Mouse (Mus musculus) lung, embryonic 15.5 days (tissue): ENCODE measurements around the gene Dand5. TPM values are rescaled to one million over a fixed set of nuclear protein-coding genes. Genes with fewer than 3 reads are reported as not detected.

Experiments used
- ATAC-seq: fragments of 200-750 bp; cut with Nextera tagmentation; 2 replicates; pipeline ENCODE4 v1.8.0; 2017; ENCODE audit warnings: moderate number of reproducible peaks, borderline replicate concordance; ENCODE audit not compliant: low FRiP score, low TSS enrichment; ENCODE audit errors: extremely low read depth
- H3K27ac ChIP-seq: fragments of 300-500 bp; sonication (generic); 2 replicates; pipeline ENCODE4 v1.5.1; 2015; ENCODE audit warnings: moderate library complexity, mild to moderate bottlenecking, inconsistent platforms
- H3K27me3 ChIP-seq: fragments of 300-500 bp; sonication (generic); 2 replicates; pipeline ENCODE4 v1.6.1; 2015; ENCODE audit warnings: inconsistent platforms
- H3K36me3 ChIP-seq: fragments of 300-500 bp; sonication (generic); 2 replicates; pipeline ENCODE4 v1.6.1; 2015; ENCODE audit warnings: inconsistent platforms
- H3K4me1 ChIP-seq: fragments of 300-500 bp; sonication (generic); 2 replicates; pipeline ENCODE4 v1.6.1; 2015; ENCODE audit warnings: inconsistent platforms
- H3K4me2 ChIP-seq: fragments of 300-500 bp; sonication (generic); 2 replicates; pipeline ENCODE4 v1.6.1; 2015; ENCODE audit warnings: inconsistent platforms, mild to moderate bottlenecking, moderate library complexity
- H3K4me3 ChIP-seq: fragments of 300-500 bp; sonication (generic); 2 replicates; pipeline ENCODE4 v1.5.1; 2015; ENCODE audit warnings: mild to moderate bottlenecking, inconsistent platforms
- H3K9ac ChIP-seq: fragments of 300-500 bp; sonication (generic); 2 replicates; pipeline ENCODE4 v1.6.1; 2015; ENCODE audit warnings: inconsistent platforms
- H3K9me3 ChIP-seq: fragments of 300-500 bp; sonication (generic); 2 replicates; pipeline ENCODE4 v1.6.1; 2016; ENCODE audit warnings: inconsistent platforms
- WGBS: fragments of 180-500 bp; shearing (Covaris S2); methylation state at CpG from one replicate; pipeline ENCODE4 v1.1.7; 2015; 5-methylcytosine and 5-hydroxymethylcytosine counted together
- microRNA-seq: library from miRNA; unstranded; fragments of <30 nt; microRNA quantifications from one replicate; pipeline ENCODE4, GENCODE M21; 2016
- polyA plus RNA-seq: library from polyadenylated mRNA; unstranded; fragments of >200 nt; fragmentation: Nextera tagmentation; extraction: Ambion mirVana; gene quantifications from 2 replicates; pipeline ENCODE4 v1.2.1, GENCODE M21; 2015

Gene Dand5
- polyA plus RNA-seq, 1 experiment from 2014 or later, result 6.0 TPM

GRCm38 (mm10) chr8:84769324-84769723 is 53.3 kb downstream of the Dand5 start:
- no peak overlapping the region for H3K4me3 ChIP-seq
- no peak overlapping the region for H3K4me2 ChIP-seq
- peaks cover 26% of the 10 kb centered on the region for H3K36me3 ChIP-seq
- no peaks in the 10 kb centered on the region for H3K27me3 ChIP-seq
- ATAC-seq, result no peak
- 90% methylated on average over 8 of the region's 8 CpGs for WGBS
- H3K27ac ChIP-seq, result no peak overlapping the region
- no peaks in the 10 kb centered on the region for H3K9me3 ChIP-seq
- H3K4me1 ChIP-seq, result peaks cover 76% of the 10 kb centered on the region
- no peak overlapping the region for H3K9ac ChIP-seq

GRCm38 (mm10) chr8:84768343-84769095 is 54.1 kb downstream of the Dand5 start:
- ATAC-seq, result no peak
- no peaks in the 10 kb centered on the region for H3K9me3 ChIP-seq
- H3K27ac ChIP-seq, result no peak overlapping the region
- H3K27me3 ChIP-seq, result no peaks in the 10 kb centered on the region
- H3K9ac ChIP-seq, result no peak overlapping the region
- 90% methylated on average over 14 of the region's 14 CpGs for whole genome bisulfite sequencing
- H3K4me1 ChIP-seq, result peaks cover 79% of the 10 kb centered on the region
- peaks cover 34% of the 10 kb centered on the region for H3K36me3 ChIP-seq
- no peak overlapping the region for H3K4me2 ChIP-seq
- no peak overlapping the region for H3K4me3 ChIP-seq

GRCm38 (mm10) chr8:84767221-84767620 is 55.4 kb downstream of the Dand5 start:
- ATAC-seq, result no peak
- WGBS, result 78% methylated on average over 10 of the region's 10 CpGs
- Histone ChIP-seq H3K4me1 (peaks cover 67% of the 10 kb centered on the region), H3K9me3 (no peaks in the 10 kb centered on the region), H3K4me2 (no peak overlapping the region), H3K36me3 (peaks cover 36% of the 10 kb centered on the region), H3K9ac (no peak overlapping the region), H3K27me3 (no peaks in the 10 kb centered on the region), H3K4me3 (no peak overlapping the region), H3K27ac (no peak overlapping the region)

GRCm38 (mm10) chr8:84766422-84766821 is 56.2 kb downstream of the Dand5 start:
- no peak for ATAC-seq
- 61% methylated on average over 9 of the region's 9 CpGs for WGBS
- H3K9ac ChIP-seq, result no peak overlapping the region
- H3K4me1 ChIP-seq, result peaks cover 59% of the 10 kb centered on the region
- H3K36me3 ChIP-seq, result peaks cover 36% of the 10 kb centered on the region
- no peak overlapping the region for H3K4me3 ChIP-seq
- H3K27me3 ChIP-seq, result no peaks in the 10 kb centered on the region
- no peaks in the 10 kb centered on the region for H3K9me3 ChIP-seq
- no peak overlapping the region for H3K27ac ChIP-seq
- no peak overlapping the region for H3K4me2 ChIP-seq

- peaks cover 57% of the 10 kb centered on the region for H3K4me1 ChIP-seq
- H3K9me3 ChIP-seq, result no peaks in the 10 kb centered on the region
- H3K36me3 ChIP-seq, result peaks cover 36% of the 10 kb centered on the region
- ATAC-seq, result no peak
- no peak overlapping the region for H3K4me3 ChIP-seq
- no peak overlapping the region for H3K4me2 ChIP-seq
- H3K9ac ChIP-seq, result no peak overlapping the region
- WGBS, result 29% methylated on average over 10 of the region's 10 CpGs
- H3K27ac ChIP-seq, result no peak overlapping the region
- H3K27me3 ChIP-seq, result no peaks in the 10 kb centered on the region
These were observed 57.0 kb downstream of the Dand5 start for GRCm38 (mm10) chr8:84765629-84766028.

Small RNA genes lying within 50 kb of the gene (microRNA-seq; reads per million reads assigned to microRNA genes)
- 3.2 reads per million, percentile 14 among the genes with 10 or more reads in this experiment for gene Mir7069

Other genes with a start within 250 kb of the Dand5 start
- gene Ier2, start 160.0 kb downstream of the Dand5 start, polyA plus RNA-seq, result 91.2 and 92.0 TPM in 2 replicates
- gene Trmt1, start 136.5 kb downstream of the Dand5 start, polyA plus RNA-seq, result 57.5 and 58.4 TPM in 2 replicates
- 20.2 and 21.6 TPM in 2 replicates for gene Nacc1, start 135.0 kb downstream of the Dand5 start, polyA plus RNA-seq
- gene Lyl1, start 121.4 kb downstream of the Dand5 start, polyA plus RNA-seq, result 11.9 and 12.1 TPM in 2 replicates
- 3.4 and 4.4 TPM in 2 replicates for gene G430095P16Rik, start 99.8 kb downstream of the Dand5 start, polyA plus RNA-seq
- 39.2 and 42.7 TPM in 2 replicates for gene Nfix, start 22.5 kb downstream of the Dand5 start, polyA plus RNA-seq
- 43.4 and 47.0 TPM in 2 replicates for gene Gadd45gip1, start 8.7 kb upstream of the Dand5 start, polyA plus RNA-seq
- 112 and 127 TPM in 2 replicates for gene Rad23a, start 17.8 kb upstream of the Dand5 start, polyA plus RNA-seq
- gene Calr, start 24.1 kb upstream of the Dand5 start, polyA plus RNA-seq, result 1,037 and 1,080 TPM in 2 replicates
- gene Farsa, start 34.2 kb upstream of the Dand5 start, polyA plus RNA-seq, result 96.9 and 98.9 TPM in 2 replicates
- 69.6 and 72.1 TPM in 2 replicates for gene Syce2, start 49.3 kb upstream of the Dand5 start, polyA plus RNA-seq
- gene Gcdh, start 71.1 kb upstream of the Dand5 start, polyA plus RNA-seq, result 34.9 and 35.7 TPM in 2 replicates
- gene Klf1, start 79.1 kb upstream of the Dand5 start, polyA plus RNA-seq, result 1.6 and 3.1 TPM in 2 replicates
- 14.8 and 15.4 TPM in 2 replicates for gene Dnase2a, start 85.7 kb upstream of the Dand5 start, polyA plus RNA-seq
- 0.49 TPM in 2 replicates for gene Mast1, start 114.5 kb upstream of the Dand5 start, polyA plus RNA-seq
- gene Rtbdn, start 124.2 kb upstream of the Dand5 start, polyA plus RNA-seq, result 0.12 and 0.13 TPM in 2 replicates
- gene Gm49661, start 146.6 kb upstream of the Dand5 start, polyA plus RNA-seq, result not detected in 2 replicates
- gene Prdx2, start 146.8 kb upstream of the Dand5 start, polyA plus RNA-seq, result 727 and 733 TPM in 2 replicates
- 114 and 120 TPM in 2 replicates for gene Rnaseh2a, start 146.9 kb upstream of the Dand5 start, polyA plus RNA-seq
- 17.4 and 20.5 TPM in 2 replicates for gene Junb, start 155.9 kb upstream of the Dand5 start, polyA plus RNA-seq
- 23.2 and 23.9 TPM in 2 replicates for gene Hook2, start 167.8 kb upstream of the Dand5 start, polyA plus RNA-seq
- gene Best2, start 191.7 kb upstream of the Dand5 start, polyA plus RNA-seq, result not detected in 2 replicates
- gene Asna1, start 202.5 kb upstream of the Dand5 start, polyA plus RNA-seq, result 124 and 128 TPM in 2 replicates
- gene Trir, start 204.0 kb upstream of the Dand5 start, polyA plus RNA-seq, result 107 and 118 TPM in 2 replicates
- gene Tnpo2, start 214.1 kb upstream of the Dand5 start, polyA plus RNA-seq, result 29.1 and 32.3 TPM in 2 replicates
- gene Fbxw9, start 237.2 kb upstream of the Dand5 start, polyA plus RNA-seq, result 27.9 and 28.4 TPM in 2 replicates
- gene Gm5741, start 245.2 kb upstream of the Dand5 start, polyA plus RNA-seq, result not detected in 2 replicates
- gene Dhps, start 248.9 kb upstream of the Dand5 start, polyA plus RNA-seq, result 54.4 and 56.8 TPM in 2 replicates